Mouse (Mus musculus) small intestine, adult 2 months (tissue): ENCODE measurements around the gene Hnrnpab. TPM values are rescaled to one million over a fixed set of nuclear protein-coding genes. Genes with fewer than 3 reads are reported as not detected.
A peak's percentile ranks its signal among the peaks of the same experiment; 100 is the strongest.
"Not testable (repeated sequence)": the region's sequence is repeated elsewhere in the genome, so short reads cannot be mapped to it uniquely, and the experiment has no call there.

Experiments used
- H3K27ac ChIP-seq: fragments of 200-500 bp; 2 replicates; pipeline ENCODE4 v1.5.1; 2012; ENCODE audit warnings: low read depth, low read length, control low read depth, inconsistent platforms; ENCODE audit not compliant: insufficient read depth
- H3K27me3 ChIP-seq: fragments of 200-500 bp; 2 replicates; pipeline ENCODE4 v1.6.1; 2012; ENCODE audit warnings: mild to moderate bottlenecking, moderate library complexity, low read length, inconsistent platforms; ENCODE audit not compliant: control insufficient read depth, insufficient read depth
- H3K36me3 ChIP-seq: fragments of 200-500 bp; 2 replicates; pipeline ENCODE4 v1.6.1; 2012; ENCODE audit warnings: mild to moderate bottlenecking, low read length, control low read depth, inconsistent platforms; ENCODE audit not compliant: control insufficient read depth, insufficient read depth
- H3K4me1 ChIP-seq: fragments of 200-500 bp; 2 replicates; pipeline ENCODE4 v1.6.1; 2012; ENCODE audit warnings: low read length, inconsistent platforms, mixed read lengths; ENCODE audit not compliant: control insufficient read depth, insufficient read depth, insufficient read length
- H3K4me3 ChIP-seq: fragments of 200-500 bp; 2 replicates; pipeline ENCODE4 v1.5.1; 2012; ENCODE audit warnings: low read depth, mild to moderate bottlenecking, control low read depth, inconsistent platforms, low read length, moderate library complexity
- CTCF ChIP-seq: fragments of 200-500 bp; IDR thresholded peaks from 2 replicates; pipeline ENCODE4 v1.5.1; 2012; ENCODE audit warnings: low read depth, mild to moderate bottlenecking, control low read depth, inconsistent platforms, low read length, moderate library complexity, mixed read lengths; ENCODE audit not compliant: insufficient replicate concordance, insufficient read length; ENCODE audit errors: extremely low read depth
- POLR2A ChIP-seq: fragments of 200-500 bp; IDR thresholded peaks from 2 replicates; pipeline ENCODE4 v1.6.1; 2012; ENCODE audit warnings: low read depth, mild to moderate bottlenecking, control low read depth, inconsistent platforms, low read length, moderate library complexity
- WGBS: fragments of 180-500 bp; shearing (Covaris S2); methylation state at CpG from one replicate; pipeline ENCODE4 v1.1.7; 2018; 5-methylcytosine and 5-hydroxymethylcytosine counted together
- polyA plus RNA-seq: library from polyadenylated mRNA; depleted of rRNA; stranded (reverse); fragments of >200 nt; gene quantifications from 2 replicates; pipeline ENCODE4 v1.2.3, GENCODE M21; 2012

Gene Hnrnpab
- polyA plus RNA-seq, 1 experiment = 428 TPM

DNA sequence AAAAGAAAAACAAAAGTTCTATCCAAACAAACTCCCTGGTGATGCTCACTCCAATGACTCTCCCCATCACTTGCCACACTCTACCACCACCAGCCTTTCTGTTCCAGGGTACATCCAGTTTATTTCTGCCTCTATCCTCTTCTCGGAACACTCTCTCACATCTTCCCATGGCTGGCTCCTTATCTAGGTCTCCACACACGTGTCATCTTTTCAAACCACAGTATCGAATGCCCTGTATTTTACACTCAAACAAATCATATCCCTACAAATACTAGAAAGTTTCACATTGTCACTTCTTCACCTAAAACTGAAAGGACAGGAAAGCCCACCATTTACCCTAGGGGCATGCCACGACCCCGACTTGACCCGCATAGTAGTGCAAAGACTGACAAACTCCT, 28.5 kb upstream of the Hnrnpab start:
- 7% methylated on average over 6 of the region's 6 CpGs for WGBS
- TF ChIP-seq CTCF = no peak; the same call in 1 of the 2 replicates
- TF ChIP-seq POLR2A = no peak
- H3K4me3 ChIP-seq = peak overlapping the region; percentile 80

DNA sequence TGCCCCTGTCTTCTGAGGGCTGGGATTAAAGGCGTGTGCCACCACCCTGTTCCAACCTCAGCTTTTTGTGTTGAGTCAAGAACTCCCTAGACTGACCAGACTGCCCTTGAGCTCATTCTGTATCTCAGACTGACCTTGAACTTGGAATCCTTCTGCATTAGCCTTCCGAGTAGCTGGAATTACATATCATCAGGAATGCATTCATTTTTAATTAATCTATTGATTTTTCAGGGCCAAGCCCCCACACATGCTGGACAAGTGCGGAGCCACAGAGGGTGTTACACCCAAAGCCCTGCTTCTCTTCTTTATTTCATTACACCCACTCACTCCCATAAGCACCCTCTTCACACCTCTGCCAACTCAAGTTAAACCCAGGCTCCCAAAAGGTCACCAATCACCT, 27.1 kb upstream of the Hnrnpab start:
- WGBS = 82% methylated on average over 3 of the region's 3 CpGs
- no peak overlapping the region for H3K4me3 ChIP-seq
- peaks cover 5% of the 10 kb centered on the region for H3K36me3 ChIP-seq
- no peak overlapping the region for H3K27ac ChIP-seq
- no peaks in the 10 kb centered on the region for H3K27me3 ChIP-seq
- TF ChIP-seq CTCF = no peak
- no peak for TF ChIP-seq POLR2A
- peaks cover 6% of the 10 kb centered on the region for H3K4me1 ChIP-seq

More for the DNA sequence above, 28.5 kb upstream of the Hnrnpab start:
- Histone ChIP-seq H3K4me1 (peaks cover 6% of the 10 kb centered on the region), H3K36me3 (no peaks in the 10 kb centered on the region), H3K27me3 (no peaks in the 10 kb centered on the region), H3K27ac (peak overlapping the region; percentile 86)

DNA sequence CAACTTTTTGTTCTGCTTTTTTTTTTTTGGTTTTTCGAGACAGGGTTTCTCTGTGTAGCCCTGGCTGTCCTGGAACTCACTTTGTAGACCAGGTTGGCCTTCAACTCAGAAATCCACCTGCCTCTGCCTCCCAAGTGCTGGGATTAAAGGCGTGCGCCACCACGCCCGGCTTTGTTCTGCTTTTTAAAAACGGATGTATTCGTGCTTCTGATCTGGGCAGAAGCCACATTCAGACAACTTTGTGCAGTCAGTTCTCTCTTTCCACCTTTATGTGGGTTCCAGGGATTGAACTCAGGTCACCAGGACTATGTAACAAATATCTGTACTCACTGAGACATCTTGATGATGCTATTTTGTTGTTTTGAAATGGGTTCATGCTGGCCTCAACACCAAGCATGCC, 26.6 kb upstream of the Hnrnpab start:
- not testable (repeated sequence) for H3K4me1 ChIP-seq, H3K36me3 ChIP-seq, H3K27me3 ChIP-seq, H3K27ac ChIP-seq, H3K4me3 ChIP-seq
- 81% methylated on average over 7 of the region's 7 CpGs for WGBS

DNA sequence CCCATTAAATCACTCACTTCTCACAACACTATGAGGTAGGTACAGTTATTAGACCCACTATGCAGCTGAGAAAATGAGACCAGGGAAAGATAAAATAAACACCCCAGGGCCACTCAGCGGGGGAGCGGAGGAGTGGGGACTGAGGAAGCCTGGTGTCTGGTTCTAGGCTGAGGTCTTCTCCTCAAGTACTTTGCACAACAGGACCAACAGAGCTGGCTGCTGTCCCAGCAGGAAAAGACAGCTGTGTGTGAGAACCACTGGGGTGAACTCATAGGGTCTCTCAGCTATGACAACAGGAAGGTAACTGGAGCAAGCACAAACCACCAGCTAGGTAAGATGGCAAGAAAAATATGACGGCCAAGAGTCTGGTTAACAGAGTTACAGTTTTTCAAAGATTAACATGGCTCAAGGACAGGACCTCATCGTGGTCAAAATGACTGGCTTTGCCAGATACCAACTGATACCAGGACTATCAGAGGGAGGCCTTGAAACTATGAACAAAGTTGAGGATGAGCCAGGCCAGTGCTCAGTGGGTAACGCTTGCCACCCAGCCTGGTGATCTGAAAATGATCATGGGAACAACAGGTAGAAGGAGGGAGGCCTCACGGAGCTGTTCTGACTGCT, 25.6 kb upstream of the Hnrnpab start:
- H3K4me3 ChIP-seq = no peak overlapping the region
- H3K36me3 ChIP-seq = peaks cover 15% of the 10 kb centered on the region
- H3K27me3 ChIP-seq = no peaks in the 10 kb centered on the region
- 73% methylated on average over 6 of the region's 6 CpGs for WGBS
- H3K27ac ChIP-seq = no peak overlapping the region
- no peak for TF ChIP-seq POLR2A
- TF ChIP-seq CTCF = no peak
- 0 out of 2 replicates have a peak, but pooled peaks cover 2% of the 10 kb centered on the region for H3K4me1 ChIP-seq

DNA sequence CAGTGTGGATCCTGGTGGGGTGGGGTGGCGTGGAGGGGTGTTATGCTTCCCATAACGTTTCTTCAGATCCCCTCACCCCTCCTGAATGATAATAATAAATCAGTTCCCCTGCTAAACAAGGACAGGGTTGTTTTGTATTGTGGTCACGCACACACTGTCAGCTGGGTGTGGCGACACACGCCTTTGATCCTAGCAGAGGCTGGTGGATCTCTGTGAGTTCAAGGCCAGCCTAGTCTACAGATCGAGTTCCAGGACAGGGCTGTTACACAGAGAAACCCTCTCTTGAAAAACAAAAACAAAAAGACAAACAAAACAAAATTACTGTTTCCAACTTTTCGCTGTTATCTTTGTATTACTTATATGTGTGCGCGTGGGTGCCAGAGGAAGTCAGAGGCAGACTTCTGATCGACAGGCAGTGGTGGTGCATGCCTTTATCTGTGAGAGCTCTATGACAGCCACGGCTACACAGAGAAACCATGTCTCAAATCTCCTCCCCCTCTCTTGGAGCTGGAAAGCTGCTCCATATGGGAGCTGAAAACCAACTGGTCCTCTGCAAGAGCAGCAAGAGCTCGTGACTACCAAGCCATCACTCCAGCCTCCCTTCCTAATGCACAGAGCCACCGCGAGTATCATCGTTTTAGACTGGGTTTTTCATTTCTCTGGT, 23.1 kb upstream of the Hnrnpab start:
- no peaks in the 10 kb centered on the region for H3K27me3 ChIP-seq
- peaks cover 35% of the 10 kb centered on the region for H3K36me3 ChIP-seq
- TF ChIP-seq POLR2A (no peak), CTCF (no peak)
- 0 out of 2 replicates have a peak, but pooled peaks cover 2% of the 10 kb centered on the region for H3K4me1 ChIP-seq
- no peak overlapping the region for H3K4me3 ChIP-seq
- no peak overlapping the region for H3K27ac ChIP-seq
- WGBS = 75% methylated on average over 15 of the region's 15 CpGs

DNA sequence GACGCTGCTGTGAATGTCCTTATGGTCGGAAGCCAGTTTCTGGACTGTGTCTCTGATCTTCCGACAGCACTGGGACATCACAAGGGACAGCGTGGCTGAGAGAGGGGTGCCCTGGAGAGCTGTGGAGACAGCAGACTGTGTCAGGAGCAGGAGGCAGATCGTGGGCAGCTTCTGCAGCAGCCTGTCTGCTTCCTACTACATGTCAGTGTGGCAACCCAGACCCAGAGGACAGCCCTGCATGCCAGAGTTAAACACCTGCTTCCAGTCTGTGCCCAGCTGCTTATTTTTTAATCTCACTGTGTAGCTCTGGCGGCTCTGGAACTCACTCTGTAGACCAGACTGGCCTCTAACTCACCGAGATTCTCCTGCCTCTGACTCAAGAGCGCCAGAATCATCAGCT, 21.3 kb upstream of the Hnrnpab start:
- H3K36me3 ChIP-seq = peaks cover 54% of the 10 kb centered on the region
- no peaks in the 10 kb centered on the region for H3K27me3 ChIP-seq
- H3K4me1 ChIP-seq = 0 out of 2 replicates have a peak, but pooled peaks cover 2% of the 10 kb centered on the region
- H3K4me3 ChIP-seq = no peak overlapping the region
- WGBS = 89% methylated on average over 8 of the region's 8 CpGs
- TF ChIP-seq POLR2A (no peak), CTCF (no peak)
- H3K27ac ChIP-seq = no peak overlapping the region

DNA sequence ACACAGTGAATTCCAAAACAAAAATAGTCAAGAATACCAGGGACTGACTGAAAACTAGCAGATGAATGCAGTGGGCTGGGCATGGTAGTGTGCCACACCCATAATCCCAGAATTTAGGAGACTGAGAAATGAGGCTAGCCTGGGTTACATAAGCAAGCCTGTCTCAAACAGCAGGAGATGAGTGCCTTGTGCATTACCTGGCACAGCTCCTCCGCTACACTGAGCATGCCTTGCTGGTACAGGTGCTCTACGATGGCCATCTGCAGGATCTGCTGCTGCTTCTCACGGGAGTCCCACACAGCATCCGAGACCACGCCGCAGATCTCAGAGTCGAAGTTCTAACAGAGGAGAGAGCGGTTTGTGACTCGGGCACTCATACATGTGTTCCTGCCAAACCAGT, 20.8 kb upstream of the Hnrnpab start:
- H3K27ac ChIP-seq = no peak overlapping the region
- no peaks in the 10 kb centered on the region for H3K27me3 ChIP-seq
- peaks cover 57% of the 10 kb centered on the region for H3K36me3 ChIP-seq
- no peak overlapping the region for H3K4me3 ChIP-seq
- no peaks in the 10 kb centered on the region for H3K4me1 ChIP-seq
- no peak for TF ChIP-seq POLR2A
- no peak for TF ChIP-seq CTCF
- 89% methylated on average over 9 of the region's 9 CpGs for WGBS
